Mouse (Mus musculus): ENCODE results near the gene Zzef1. TPM values are rescaled to one million over a fixed set of nuclear protein-coding genes. Genes with fewer than 3 reads are reported as not detected.
A peak's percentile ranks its signal among the peaks of the same experiment; 100 is the strongest.
"Not testable (repeated sequence)": the region's sequence is repeated elsewhere in the genome, so short reads cannot be mapped to it uniquely, and the experiment has no call there.

Zzef1 gene
- total RNA-seq (2021): 10 to 100 TPM; 39.7 to 41.2 TPM
- long read RNA-seq, full-length matches to known transcripts: 3 of 13 reads
- long read RNA-seq, partial matches to known transcripts: 8 of 13 reads
- long read RNA-seq, other reads (novel, unspliced or antisense): 2 of 13 reads

GRCm38 (mm10) chr11:72795455-72796295 lies at the start of gene Zzef1, which contains the start of gene Cyb5d2:
Zzef1 (plus strand) TSS chr11:72796226.
Cyb5d2 (minus strand) TSS chr11:72796142.
- peak; percentile 92 to 98 for DNase-seq (ENCODE audit: low spot score in 2 of 2)

GRCm38 (mm10) chr11:72751956-72752355 lies 44.1 kb upstream of the Zzef1 start:
- no peak for DNase-seq (ENCODE audit: low spot score in 2 of 2)

GRCm38 (mm10) chr11:72758316-72758715 lies 37.7 kb upstream of the Zzef1 start:
- DNase-seq (ENCODE audit: low spot score in 2 of 2): no peak

GRCm38 (mm10) chr11:72759581-72759980 lies 36.4 kb upstream of the Zzef1 start:
- DNase-seq (ENCODE audit: low spot score in 2 of 2): no peak

GRCm38 (mm10) chr11:72760781-72761180 lies 35.2 kb upstream of the Zzef1 start:
- DNase-seq (ENCODE audit: low spot score in 2 of 2): no peak

- peak in 1 of 2 experiments; percentile 41 for DNase-seq (ENCODE audit: low spot score in 2 of 2)
These were observed 31.8 kb upstream of the Zzef1 start for GRCm38 (mm10) chr11:72764270-72764669.

- no peak for DNase-seq (ENCODE audit: low spot score in 2 of 2)
These were observed 28.3 kb upstream of the Zzef1 start for GRCm38 (mm10) chr11:72767716-72768115.

GRCm38 (mm10) chr11:72769061-72769460 lies 27.0 kb upstream of the Zzef1 start:
- no peak for DNase-seq (ENCODE audit: low spot score in 2 of 2)

- no peak for DNase-seq (ENCODE audit: low spot score in 2 of 2)
These were observed 25.7 kb upstream of the Zzef1 start for GRCm38 (mm10) chr11:72770324-72770723.

GRCm38 (mm10) chr11:72770816-72771215 lies 25.2 kb upstream of the Zzef1 start:
- DNase-seq (ENCODE audit: low spot score in 2 of 2): no peak

GRCm38 (mm10) chr11:72771461-72771860 lies 24.6 kb upstream of the Zzef1 start:
- DNase-seq (ENCODE audit: low spot score in 2 of 2): peak in 1 of 2 experiments; percentile 18

- DNase-seq (ENCODE audit: low spot score in 2 of 2): not testable (repeated sequence)
These were observed 23.4 kb upstream of the Zzef1 start for GRCm38 (mm10) chr11:72772611-72773010.

GRCm38 (mm10) chr11:72778957-72779356 lies 17.1 kb upstream of the Zzef1 start:
- no peak for DNase-seq (ENCODE audit: low spot score in 2 of 2)

- no peak for DNase-seq (ENCODE audit: low spot score in 2 of 2)
These were observed 13.9 kb upstream of the Zzef1 start for GRCm38 (mm10) chr11:72782103-72782502.

- no peak for DNase-seq (ENCODE audit: low spot score in 2 of 2)
These were observed 13.5 kb upstream of the Zzef1 start for GRCm38 (mm10) chr11:72782503-72782902.

GRCm38 (mm10) chr11:72792033-72792432 lies 4.0 kb upstream of the Zzef1 start:
- no peak for DNase-seq (ENCODE audit: low spot score in 2 of 2)

GRCm38 (mm10) chr11:72795149-72795454 lies 924 bp upstream of the Zzef1 start:
- no peak for DNase-seq (ENCODE audit: low spot score in 2 of 2)

- no peak for DNase-seq (ENCODE audit: low spot score in 2 of 2)
These were observed 266 bp downstream of the Zzef1 start for GRCm38 (mm10) chr11:72796296-72796687.

GRCm38 (mm10) chr11:72796773-72797338 lies 830 bp downstream of the Zzef1 start:
- DNase-seq (ENCODE audit: low spot score in 2 of 2): no peak

GRCm38 (mm10) chr11:72798112-72798511 lies 2.1 kb downstream of the Zzef1 start:
- DNase-seq (ENCODE audit: low spot score in 2 of 2): no peak

- no peak for DNase-seq (ENCODE audit: low spot score in 2 of 2)
These were observed 5.2 kb downstream of the Zzef1 start for GRCm38 (mm10) chr11:72801182-72801581.

- no peak for DNase-seq (ENCODE audit: low spot score in 2 of 2)
These were observed 7.0 kb downstream of the Zzef1 start for GRCm38 (mm10) chr11:72803038-72803437.

- DNase-seq (ENCODE audit: low spot score in 2 of 2): no peak
These were observed 8.6 kb downstream of the Zzef1 start for GRCm38 (mm10) chr11:72804586-72804985.
